Mouse (Mus musculus) frontal cortex, postnatal 10 days (tissue): ENCODE measurements around the gene Cep162.

Experiments
- DNase-seq, 2 experiments: peaks; one replicate each; pipeline ENCODE4 v3.0.0; 2022; ENCODE audit warnings: low spot score in 2 of 2, mixed read lengths in 1 of 2

Cep162 gene

DNA sequence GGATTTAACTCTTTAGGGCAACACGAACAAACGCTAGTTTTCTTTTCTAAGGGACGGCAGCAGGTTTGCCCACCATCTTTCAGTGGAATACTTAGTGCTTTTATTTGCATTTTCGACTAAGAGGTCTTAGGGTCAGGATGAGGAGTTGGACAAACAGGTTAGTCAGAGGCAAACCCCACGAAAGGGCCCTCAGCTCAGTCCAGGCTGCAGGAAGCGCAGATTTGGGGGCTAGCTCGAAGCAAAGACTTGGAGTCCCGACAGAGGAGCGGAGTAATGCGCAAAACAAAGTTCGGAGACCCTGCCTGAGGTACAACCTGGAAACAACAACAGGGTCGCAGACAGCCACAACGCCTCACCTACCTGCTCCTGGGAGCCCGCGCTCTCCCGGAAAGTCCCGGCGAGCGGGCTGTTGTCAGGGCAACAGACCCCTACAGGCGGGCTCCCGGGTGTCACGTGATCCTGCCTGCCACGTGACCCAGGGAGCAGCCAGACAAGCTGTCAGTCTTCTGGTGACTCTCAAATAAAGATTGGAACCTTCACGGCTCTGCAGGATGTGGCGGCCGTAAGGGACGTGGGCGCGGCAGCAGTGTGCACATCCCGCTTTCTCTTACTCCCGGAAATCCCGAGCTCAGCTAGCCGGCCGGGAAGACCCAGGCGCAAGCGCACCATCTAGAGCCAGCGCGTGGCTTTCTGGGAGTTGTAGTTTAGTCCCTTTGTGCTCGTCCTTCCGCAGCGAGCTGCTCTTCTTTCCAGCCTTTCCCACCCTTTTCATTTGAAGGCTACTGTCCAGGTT is at the start of gene Cep162:
Gene Cep162, minus strand, starts transcription at position 634 of the 793 bp plus-strand sequence.
- DNase-seq, result peak; percentile 81 to 90

DNA sequence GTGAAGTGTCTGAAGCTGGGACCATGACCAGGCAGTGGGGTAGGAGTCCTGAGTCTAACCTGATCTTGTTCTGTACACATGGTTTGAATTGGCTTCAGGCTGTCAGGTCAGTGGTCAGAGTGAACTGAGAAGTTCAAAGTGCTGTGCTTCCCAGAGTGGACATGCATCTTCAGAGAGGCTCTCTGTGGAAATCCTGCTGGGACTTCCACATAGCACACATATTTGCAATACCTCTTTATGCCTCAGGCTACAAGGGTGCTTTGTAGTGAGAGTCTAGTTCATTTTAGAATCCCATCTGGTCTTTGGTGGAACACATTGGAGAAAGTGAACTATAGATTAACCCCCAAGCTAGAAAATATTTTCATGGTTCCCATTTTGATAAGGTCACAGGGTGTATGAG is 47.9 kb upstream of the Cep162 start:
- no peak for DNase-seq

DNA sequence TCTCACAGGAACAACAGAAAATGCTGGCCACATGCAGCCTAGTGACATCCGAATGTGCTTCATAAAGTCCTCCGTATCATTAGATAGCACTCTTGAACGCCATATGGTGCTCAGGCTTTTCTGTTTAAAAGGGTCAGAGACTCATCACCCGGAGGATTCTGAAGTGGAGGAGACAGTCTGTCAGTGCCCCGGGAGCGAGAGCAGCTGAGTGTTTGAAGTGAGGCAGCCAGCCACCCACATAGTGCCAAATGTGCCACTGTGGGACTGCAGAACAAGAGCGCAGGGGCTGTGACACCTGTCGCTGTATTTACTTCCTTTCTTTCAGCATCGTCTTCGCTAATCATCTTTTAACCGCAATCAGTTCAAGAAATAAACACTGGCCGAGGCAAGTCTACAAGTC is 43.6 kb upstream of the Cep162 start:
- no peak for DNase-seq

DNA sequence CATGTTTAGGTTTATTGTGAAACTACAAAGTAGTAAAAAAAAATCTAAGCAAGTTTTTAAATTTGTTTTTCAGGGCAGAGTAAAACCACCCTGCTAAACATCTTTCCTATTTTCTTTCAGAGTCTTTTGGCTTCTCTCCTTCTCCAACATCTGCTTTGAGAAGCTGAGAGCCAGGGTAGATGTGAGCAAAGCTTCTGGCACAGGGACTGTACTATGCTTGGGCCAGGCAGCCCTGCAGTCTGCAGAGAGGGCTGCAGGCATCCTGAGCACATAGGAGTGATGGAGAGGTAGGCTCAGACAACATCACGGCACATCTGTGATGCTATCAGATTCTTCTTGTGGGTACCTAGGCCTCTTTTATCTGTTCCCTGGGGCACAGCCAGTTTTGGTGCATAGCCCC is 42.2 kb upstream of the Cep162 start:
- no peak for DNase-seq

DNA sequence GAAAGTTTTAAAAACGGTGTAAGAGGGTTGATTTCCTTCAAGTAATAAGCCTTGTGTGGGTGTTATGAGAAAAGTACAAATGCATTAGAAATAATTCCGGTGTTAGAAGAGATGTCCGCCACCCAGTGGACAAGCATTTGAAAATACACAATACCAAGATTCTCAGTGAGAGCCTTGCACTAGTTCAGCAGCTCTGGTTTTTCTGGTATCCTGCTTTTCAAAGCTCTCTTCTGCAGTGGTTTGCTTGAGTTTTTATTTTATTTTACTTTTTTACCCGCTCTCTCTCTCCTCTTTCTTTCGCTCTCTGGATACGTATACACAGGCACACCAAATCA is 327 bp upstream of the Cep162 start:
- DNase-seq, result no peak

DNA sequence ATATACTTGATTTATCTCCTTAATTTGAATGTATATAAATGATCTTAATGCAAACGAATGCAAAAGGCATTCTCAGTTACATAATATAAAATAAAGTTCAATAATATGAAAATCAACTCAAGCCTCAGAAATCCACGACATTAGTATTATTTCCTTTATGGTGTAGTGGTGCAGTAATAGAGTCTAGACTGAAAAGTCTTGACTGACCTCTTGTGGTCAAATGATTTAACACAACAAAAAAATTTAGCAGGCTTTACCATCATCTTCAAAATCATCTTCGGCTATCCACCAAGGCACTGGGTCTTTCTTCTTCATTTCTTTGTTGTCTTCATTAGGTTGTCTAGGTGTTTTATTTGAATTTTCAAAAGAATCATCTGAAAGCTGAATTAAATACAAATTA is 7.2 kb downstream of the Cep162 start:
- no peak for DNase-seq

DNA sequence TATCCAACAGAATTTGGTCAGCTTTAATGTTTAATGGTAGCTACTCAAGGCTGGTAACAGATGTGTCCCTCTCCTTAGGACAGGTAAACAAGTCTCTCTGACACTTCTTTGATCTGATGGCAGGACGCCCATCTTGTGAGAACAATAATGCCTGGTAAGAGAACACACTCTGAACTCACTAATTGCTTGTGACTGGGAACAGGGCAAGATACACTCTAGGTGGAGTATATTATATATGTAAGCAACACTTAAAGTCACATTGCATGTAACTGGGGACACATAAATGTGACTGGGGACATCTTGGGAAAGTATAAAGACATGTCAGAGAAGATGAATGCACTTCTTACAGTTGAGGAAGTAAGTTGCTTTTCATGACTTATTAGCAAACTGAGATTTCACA is 7.7 kb downstream of the Cep162 start:
- no peak for DNase-seq

DNA sequence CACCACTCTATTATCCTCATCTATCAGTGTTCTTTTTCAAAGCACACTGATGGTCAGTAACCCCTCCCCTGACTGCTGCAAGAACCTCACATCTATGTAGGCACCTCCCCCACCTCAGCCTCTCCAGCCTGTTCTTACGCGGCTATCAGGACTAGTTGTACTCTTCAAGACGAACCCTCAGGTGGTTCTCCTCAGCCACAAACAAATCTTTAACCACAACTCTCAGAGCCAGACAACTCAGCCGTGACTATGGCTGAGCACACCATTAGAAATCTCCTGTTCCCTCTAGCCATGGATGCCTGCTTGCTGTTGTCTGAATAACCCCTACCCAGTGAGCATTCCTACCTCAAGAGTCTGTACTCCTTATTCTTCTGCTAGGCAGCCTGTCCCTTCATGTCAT is 42.1 kb downstream of the Cep162 start:
- no peak for DNase-seq

DNA sequence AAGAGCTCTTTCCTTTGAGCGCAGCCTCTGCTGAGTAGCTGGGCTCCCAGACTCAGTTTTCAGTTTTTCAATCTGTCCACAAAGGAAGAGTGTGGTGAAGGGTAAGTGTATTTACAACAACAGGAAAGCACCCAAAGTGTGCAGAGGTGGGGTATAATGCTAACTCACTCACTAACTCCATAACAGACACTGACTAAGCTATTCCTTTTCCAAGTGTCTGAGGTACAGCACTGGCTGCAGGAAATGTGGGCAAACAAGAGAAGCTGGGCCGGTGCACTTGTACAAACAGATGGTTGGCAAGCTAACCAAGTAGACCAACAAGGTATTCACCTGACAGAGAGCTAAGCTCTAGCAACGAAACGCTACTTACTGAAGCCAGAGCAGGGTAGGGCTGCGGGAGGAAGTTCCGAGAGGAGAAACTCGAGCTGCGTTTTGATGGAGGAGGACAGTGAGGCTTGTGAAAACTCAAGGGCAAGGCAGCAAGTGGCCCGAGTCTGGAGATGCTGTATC is 44.5 kb downstream of the Cep162 start:
- no peak for DNase-seq

DNA sequence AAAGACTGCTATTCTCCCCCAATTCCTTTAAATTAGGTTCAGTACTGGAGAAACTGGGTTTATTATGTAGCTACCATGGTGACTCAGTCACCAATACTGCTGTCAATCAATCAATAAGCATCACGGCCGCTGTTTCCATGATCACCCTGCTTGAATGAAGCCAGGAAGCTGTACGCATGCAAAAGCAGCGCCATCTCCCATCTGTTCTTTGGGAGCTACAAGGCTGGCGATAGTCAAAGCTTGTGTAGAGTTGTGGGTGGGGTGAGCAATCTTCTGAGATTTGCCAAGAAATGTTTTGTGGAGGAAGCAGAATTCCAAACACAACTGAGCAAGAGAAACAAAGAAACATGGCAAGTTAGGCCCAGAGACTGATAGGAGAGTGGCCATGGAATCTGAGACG is 52.9 kb downstream of the Cep162 start:
- no peak for DNase-seq

DNA sequence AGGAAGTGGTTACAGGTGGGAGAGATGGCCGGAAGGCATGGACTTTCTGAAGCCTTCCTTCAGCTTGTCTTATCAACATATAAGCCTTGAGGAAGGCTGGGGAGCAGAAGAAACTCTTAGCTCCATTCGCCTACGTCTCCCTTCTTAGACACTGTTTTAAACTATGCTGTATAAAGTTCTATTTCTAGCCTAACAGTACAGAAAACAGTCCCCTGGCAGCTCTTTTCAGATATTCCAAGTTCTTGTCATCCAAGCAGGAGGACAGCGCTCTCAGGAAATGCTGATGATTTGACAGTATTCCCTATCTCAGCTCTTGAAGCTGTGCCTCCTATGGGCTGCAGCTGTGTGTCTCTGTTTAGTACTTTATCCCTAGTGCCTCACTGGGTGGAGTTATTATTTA is 54.4 kb downstream of the Cep162 start:
- no peak for DNase-seq

DNA sequence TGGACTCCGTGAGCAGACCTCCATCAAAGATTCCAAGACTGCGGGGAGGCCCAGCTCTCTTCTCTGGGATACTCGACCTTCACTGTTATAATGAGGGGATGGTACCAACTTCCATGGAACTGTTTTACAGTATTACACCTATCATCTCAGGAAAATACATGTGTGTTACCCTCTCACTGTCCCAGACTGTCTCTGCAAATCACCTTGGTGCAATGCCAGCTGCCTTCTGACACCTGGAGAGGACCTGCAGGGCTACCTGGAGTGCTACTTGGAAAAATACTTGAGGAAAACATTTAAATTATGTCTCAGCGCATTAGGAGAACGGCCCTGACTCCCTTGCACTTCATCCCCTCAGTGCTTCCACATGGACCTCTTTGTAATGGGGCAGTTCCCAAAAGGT is 54.9 kb downstream of the Cep162 start:
- no peak for DNase-seq

DNA sequence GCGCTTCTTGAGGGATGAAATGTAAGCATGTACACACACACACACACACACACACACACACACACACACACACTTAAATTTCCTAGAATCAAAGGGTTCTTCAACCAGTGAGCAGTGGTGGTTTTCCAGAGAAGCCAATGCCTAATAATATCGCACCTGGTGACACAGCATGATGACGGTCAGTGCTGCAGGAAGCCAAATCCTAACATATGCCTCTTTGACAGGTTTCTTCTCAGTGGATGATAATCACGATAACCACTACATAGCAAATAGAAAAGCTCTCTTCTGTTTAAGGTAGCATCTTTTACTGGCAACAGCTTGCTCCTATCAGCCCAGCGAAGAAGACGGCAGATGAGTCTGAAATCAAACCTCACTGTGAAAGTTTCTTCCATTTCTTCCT is 57.3 kb downstream of the Cep162 start:
- DNase-seq, result no peak

DNA sequence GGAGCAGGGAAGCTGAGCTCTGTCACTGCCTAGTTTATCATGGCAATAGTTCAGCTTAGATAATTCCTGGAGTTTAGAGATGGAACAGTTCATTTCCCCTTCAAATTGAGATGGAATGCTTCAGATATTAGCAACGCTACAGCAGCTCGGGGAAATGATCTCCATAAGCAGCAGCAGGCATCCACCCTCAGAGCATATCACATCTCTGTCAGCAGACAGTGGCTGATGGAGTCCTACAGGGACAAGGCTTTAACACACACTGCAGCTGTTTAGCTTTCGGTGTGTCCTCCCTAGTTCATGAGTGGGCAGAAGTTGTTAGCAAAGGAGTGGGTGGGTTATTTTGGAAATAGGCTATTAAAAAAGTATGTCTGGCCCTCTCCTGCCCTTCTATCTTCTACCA is 58.1 kb downstream of the Cep162 start:
- DNase-seq, result no peak

DNA sequence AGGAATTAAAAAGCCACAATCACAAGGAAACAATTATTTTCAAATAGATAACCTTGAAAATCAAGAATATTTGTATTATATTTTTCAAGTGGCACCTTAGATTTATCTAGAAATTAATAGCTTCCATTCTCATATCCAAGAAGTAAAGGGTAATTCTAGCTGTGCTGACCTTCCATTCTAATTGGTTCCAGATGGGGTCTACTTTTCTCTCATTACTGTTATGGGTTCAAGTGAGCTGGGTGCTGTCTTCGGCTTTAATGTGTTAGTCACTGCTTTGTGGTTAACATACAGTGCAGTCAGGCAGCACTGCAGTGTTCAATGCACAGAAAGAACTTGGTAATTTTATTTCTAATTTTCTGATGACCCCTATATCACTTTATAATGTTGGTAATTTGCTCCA is 61.6 kb downstream of the Cep162 start:
- DNase-seq, result no peak

DNA sequence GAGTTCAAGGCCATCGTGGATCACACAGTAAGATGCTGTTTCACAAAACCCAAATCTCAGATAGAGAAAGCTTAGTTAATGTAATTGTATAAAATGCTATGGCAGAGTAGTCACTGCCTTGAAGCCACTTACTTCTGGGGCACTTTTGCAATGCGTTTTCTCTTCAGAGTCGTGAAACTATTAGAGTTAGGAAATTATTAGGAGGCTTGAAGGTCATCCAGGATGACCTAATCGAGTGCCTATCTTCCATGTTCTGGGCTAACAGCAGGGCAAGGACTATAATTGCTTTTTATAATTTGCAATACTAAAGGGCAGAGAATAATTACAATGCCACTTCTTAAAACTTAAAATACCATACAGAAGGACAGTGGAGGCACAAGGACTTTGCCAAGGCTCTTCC is 68.0 kb downstream of the Cep162 start:
- DNase-seq, result no peak

DNA sequence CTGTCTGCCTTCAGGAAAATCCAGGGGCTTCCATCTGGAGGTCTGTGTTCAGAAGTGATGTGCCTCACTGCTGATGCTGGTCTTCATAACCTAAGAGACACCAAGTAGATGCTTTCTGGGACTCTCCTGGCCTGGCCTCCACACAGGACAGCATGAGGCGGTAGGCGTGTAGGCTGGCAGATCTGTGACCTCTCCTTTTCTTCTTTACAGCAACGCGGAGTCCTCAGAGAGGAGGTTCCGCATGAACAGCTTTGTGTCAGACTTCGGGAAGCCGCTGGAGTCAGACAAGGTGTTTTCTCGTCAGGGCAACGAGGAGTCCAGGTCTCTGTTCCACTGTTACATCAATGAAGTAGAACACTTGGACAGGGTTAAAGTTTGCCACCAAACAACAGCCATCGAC is 73.1 kb downstream of the Cep162 start:
- DNase-seq, result no peak

DNA sequence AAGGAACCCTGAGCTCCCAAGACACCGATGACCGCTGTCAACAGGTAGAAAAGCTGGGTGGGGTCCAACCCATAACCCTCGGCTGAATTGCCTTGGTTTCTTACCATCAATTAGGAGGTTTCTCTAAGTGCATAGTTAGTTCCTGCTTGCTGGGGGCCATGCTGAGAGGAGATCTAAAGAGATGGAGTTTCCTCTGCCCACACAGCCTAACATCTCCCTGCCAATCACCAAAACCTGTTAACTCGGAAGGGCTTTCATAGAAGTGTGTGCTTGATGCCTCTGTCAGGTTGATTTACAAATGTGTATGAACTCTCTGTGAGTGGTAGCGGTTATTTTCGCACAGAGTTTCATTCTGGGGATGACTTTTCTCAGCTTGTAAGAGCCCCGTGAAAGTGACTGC is 76.8 kb downstream of the Cep162 start:
- DNase-seq, result no peak

DNA sequence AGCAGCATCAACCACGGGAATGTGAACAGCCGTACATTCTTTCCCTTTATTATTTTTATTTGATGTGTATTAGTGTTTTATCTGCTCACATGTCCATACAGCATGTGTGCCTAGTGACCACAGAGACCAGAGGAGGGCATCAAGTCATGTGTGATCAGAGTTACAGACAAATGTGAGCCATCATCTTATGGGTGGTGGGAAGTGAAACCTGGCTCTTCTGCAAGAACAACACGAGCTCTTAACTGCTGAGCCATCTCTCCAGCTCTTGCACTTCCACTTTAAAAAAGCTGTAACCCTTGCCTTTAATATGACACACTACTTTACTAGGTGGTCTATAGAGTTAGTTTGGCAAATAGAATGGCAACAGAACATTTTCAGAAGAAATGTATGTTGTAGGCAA is 83.8 kb downstream of the Cep162 start:
- DNase-seq, result no peak

DNA sequence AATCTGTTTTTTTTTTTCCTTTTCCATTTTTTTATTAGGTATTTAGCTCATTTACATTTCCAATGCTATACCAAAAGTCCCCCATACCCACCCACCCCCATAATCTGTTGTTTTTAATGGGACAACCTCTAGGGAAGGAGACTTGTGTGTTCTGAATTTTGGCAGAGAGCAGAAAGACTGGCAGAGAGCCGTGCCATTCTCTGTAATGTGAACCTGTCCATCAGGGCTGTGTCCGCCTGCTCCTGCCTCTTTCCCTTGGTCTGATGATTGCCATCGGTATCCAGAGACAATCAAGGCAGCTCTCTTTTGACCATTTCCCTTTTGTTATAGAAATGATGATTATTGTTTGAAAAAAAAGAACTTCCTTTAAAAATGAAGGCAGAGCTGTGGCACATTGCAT is 84.4 kb downstream of the Cep162 start:
- no peak for DNase-seq

DNA sequence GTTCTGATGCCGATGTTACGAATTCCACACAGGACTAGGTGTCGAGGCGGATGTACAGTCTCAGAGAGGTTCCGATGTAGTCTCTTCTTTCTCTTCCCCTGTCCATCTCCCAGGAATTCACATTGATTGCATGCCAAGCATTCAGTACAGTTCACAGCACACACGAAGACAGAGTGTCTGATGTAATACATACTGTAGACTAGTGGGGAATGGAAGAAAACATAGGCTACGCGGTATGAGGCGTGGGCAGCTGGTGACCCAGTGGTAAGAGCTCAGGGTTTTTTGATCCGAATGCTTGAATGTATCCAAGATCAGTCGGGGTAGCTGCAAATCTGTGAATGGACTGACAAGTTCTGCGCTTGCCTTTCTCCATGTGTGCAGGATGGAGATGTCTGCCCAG is 86.2 kb downstream of the Cep162 start:
- DNase-seq, result no peak

DNA sequence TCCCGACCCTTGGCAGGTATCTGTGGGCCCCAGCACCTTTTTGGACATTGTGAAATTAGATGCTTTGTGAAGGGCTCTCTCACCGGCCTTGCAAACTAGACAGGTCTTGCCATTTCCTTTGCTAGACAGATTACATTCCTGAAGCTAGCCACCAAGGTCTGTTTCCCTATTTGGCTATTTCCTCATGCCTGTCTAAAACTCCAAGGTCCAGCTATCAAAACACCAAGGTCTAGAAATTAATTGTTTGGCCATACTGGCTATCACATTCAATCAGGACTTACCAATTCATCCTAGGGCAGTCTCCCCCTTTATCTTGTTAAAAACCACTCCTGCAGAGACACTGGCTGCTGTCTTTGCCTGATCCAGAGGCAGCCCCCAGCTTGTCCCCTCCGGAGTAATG is 87.3 kb downstream of the Cep162 start:
- DNase-seq, result no peak

DNA sequence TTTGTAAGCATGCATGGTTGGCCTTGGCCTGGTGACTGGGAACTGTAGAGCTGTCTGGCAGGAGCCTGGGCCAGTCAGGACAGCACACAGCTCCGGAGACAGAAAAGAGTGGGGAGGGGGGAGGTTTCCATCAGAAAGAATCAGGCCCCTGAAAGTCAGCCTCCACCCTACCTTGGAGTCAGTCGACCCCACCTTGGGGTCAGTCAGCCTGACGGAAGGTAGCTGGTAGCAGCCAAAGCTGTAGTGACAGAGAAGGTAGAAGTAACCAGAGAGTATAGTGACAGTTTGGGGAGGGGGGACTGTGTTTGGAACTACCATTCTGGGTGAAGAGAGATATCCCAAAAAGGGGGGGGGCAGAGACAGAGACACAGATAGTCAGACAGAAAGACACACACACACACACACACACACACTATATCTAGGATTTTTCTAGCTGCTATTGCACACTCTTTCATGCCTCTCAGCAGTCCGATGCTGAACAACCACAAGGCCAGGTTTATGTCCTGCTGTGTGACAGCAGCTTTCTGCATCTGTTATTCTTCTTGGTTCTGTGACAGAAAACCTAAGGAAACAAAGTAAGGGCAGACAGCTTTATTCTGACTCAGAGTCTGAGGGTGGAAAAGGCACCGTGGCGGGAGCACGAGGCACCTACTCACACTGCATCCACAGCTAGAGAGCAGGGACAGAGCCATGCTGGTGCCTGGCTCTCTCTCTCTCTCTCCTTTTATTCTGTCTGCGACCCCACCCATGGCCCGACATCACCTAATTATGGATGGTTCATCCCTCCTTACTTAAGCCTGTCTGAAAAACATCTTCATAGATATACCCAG is 88.1 kb downstream of the Cep162 start:
- DNase-seq, result no peak
